Mouse (Mus musculus) heart, embryonic 12.5 days (tissue): Measurements from ENCODE around the gene Cngb1. TPM values are rescaled to one million over a fixed set of nuclear protein-coding genes. Genes with fewer than 3 reads are reported as not detected.

Experiments
- ATAC-seq: fragments of 200-750 bp; cut with Nextera tagmentation; 2 replicates; pipeline ENCODE4 v1.8.0; 2017; ENCODE audit warnings: moderate TSS enrichment, moderate library complexity; ENCODE audit not compliant: insufficient number of reproducible peaks, low FRiP score
- H3K27ac ChIP-seq: fragments of 300-500 bp; sonication (generic); 2 replicates; pipeline ENCODE4 v1.5.1; 2016; ENCODE audit warnings: mild to moderate bottlenecking, moderate library complexity; ENCODE audit not compliant: poor library complexity, severe bottlenecking
- H3K27me3 ChIP-seq: fragments of 300-500 bp; sonication (generic); replicated peaks from 2 replicates; pipeline ENCODE4 v1.6.1; 2016; ENCODE audit warnings: mild to moderate bottlenecking, moderate library complexity
- H3K36me3 ChIP-seq: fragments of 300-500 bp; sonication (generic); 2 replicates; pipeline ENCODE4 v1.6.1; 2016; ENCODE audit warnings: mild to moderate bottlenecking, moderate library complexity
- H3K4me1 ChIP-seq: fragments of 300-500 bp; sonication (generic); replicated peaks from 2 replicates; pipeline ENCODE4 v1.6.1; 2016; ENCODE audit warnings: mild to moderate bottlenecking
- H3K4me2 ChIP-seq: fragments of 300-500 bp; sonication (generic); 2 replicates; pipeline ENCODE4 v1.6.1; 2016; ENCODE audit warnings: mild to moderate bottlenecking, moderate library complexity
- H3K4me3 ChIP-seq: fragments of 300-500 bp; sonication (generic); 2 replicates; pipeline ENCODE4 v1.5.1; 2016; ENCODE audit warnings: mild to moderate bottlenecking
- H3K9ac ChIP-seq: fragments of 300-500 bp; sonication (generic); 2 replicates; pipeline ENCODE4 v1.6.1; 2016; ENCODE audit warnings: mild to moderate bottlenecking, moderate library complexity
- H3K9me3 ChIP-seq: fragments of 300-500 bp; sonication (generic); replicated peaks from 2 replicates; pipeline ENCODE4 v1.6.1; 2016; ENCODE audit warnings: mild to moderate bottlenecking, moderate library complexity
- WGBS: fragments of 180-500 bp; shearing (Covaris S2); methylation state at CpG from one replicate; pipeline ENCODE4 v1.1.7; 2016; 5-methylcytosine and 5-hydroxymethylcytosine counted together
- polyA plus RNA-seq: library from polyadenylated mRNA; unstranded; fragments of >200 nt; fragmentation: Nextera tagmentation; extraction: Ambion mirVana; gene quantifications from 2 replicates; pipeline ENCODE4 v1.2.1, GENCODE M21; 2016

The Cngb1 gene
- polyA plus RNA-seq, 1 experiment from 2014 or later, result 0.26 TPM

DNA sequence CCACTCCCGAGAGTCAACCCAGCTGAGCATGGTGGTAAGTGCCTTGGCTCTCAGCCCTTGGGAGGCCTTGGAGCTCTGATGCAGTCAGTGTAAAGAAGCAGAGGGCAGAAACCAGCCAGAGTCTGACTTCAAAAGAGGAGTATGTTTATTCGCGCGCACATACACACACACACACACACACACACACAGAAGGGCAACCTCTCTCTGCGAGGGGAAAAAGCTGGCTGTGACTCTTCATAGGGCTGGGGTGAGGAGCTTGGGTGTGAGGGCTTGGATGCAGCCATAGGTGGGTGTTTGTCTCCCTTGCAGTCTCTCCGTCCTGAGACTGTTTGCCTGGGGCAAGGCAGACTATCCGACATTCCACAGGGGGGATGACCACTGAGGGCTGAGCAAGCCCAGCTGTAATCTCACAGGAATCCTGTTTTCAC lies 85.8 kb downstream of the Cngb1 start:
- no peak overlapping the region for H3K27ac ChIP-seq
- no peak overlapping the region for H3K9ac ChIP-seq
- peak; percentile 45; the same call in 1 of the 2 replicates for ATAC-seq
- no peaks in the 10 kb centered on the region for H3K36me3 ChIP-seq
- H3K4me3 ChIP-seq, result no peak overlapping the region
- H3K27me3 ChIP-seq, result no peaks in the 10 kb centered on the region
- no peaks in the 10 kb centered on the region for H3K9me3 ChIP-seq
- 37% methylated on average over 7 of the region's 7 CpGs for WGBS
- H3K4me2 ChIP-seq, result no peak overlapping the region
- H3K4me1 ChIP-seq, result peaks cover 9% of the 10 kb centered on the region

DNA sequence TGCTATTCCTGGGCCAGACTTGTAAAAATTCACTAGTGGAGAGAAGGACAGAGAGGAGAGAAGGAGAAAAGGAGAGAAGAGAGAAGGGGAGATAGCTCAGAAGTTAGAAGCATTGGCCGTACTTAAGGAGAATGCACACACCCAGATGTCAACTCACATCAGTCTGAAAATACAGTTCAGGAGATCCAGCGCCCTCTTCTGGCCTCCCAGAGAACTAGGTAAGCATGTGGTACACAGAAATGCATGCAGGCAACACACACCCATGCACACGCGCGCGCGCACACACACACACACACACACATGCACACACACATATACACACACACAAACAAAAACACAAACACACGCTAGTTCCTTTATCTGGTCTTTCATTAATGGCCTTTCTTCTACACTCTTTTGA lies 86.8 kb downstream of the Cngb1 start:
- no peaks in the 10 kb centered on the region for H3K27me3 ChIP-seq
- no peak overlapping the region for H3K9ac ChIP-seq
- H3K4me3 ChIP-seq, result no peak overlapping the region
- ATAC-seq, result no peak
- 89% methylated on average over 8 of the region's 8 CpGs for WGBS
- no peaks in the 10 kb centered on the region for H3K9me3 ChIP-seq
- no peak overlapping the region for H3K4me2 ChIP-seq
- H3K4me1 ChIP-seq, result peaks cover 11% of the 10 kb centered on the region
- H3K27ac ChIP-seq, result no peak overlapping the region
- H3K36me3 ChIP-seq, result no peaks in the 10 kb centered on the region

DNA sequence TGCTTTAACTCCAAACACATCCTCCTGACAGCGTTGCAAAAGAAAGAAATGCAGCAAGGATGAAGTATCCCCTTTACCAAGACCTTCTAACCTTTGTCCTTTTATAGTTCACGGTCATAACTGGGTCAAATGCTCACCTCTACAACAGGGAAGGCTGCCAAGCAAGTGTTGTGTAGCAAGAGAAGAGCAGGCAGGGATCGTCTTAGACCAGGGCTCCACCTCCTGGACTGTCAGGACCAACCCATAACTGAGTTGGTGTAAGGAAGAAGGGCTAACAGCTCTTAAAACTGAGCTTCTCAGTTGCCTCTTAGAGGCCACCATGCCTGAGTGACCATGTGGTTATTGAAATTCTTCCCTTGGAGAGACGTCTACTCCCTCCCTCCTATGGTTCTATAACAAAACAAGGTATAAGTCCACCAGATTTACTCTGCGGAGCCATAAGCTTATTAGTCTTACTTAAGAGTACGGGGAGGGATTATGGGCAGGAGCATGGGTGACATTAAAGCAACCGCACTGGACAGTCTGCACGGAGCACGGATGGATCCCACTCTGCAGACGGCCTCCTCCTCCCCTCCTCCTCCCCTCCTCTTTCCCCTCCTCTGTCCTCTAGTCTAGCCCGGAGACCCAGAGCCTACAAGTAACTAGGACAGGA lies 90.5 kb downstream of the Cngb1 start:
- H3K9me3 ChIP-seq, result no peaks in the 10 kb centered on the region
- H3K4me2 ChIP-seq, result no peak overlapping the region
- H3K36me3 ChIP-seq, result no peaks in the 10 kb centered on the region
- no peak for ATAC-seq
- no peak overlapping the region for H3K9ac ChIP-seq
- H3K4me1 ChIP-seq, result peaks cover 15% of the 10 kb centered on the region
- no peak overlapping the region for H3K27ac ChIP-seq
- 76% methylated on average over 11 of the region's 11 CpGs for WGBS
- no peak overlapping the region for H3K4me3 ChIP-seq
- H3K27me3 ChIP-seq, result no peaks in the 10 kb centered on the region

DNA sequence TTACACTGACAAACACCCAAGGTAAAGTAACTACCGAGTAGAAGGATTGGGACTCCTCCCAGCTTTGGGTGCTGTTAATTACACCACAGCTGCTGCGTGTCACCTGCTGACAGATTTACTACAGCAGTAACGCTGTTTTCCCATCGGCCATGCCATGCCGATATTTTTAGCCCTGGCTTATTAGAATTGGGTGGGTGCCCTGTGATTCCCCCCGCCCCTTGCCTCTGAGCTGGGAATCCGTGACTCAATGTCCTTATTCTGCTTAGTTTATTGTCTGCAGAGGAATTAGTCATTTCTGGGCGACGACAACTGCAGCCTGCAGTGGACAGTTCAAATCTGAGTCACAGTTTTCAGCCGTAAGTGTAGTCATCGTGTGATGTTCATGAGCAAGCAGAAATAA lies 96.5 kb downstream of the Cngb1 start:
- Histone ChIP-seq H3K4me2 (peak overlapping the region; percentile 30), H3K9ac (no peak overlapping the region)

DNA sequence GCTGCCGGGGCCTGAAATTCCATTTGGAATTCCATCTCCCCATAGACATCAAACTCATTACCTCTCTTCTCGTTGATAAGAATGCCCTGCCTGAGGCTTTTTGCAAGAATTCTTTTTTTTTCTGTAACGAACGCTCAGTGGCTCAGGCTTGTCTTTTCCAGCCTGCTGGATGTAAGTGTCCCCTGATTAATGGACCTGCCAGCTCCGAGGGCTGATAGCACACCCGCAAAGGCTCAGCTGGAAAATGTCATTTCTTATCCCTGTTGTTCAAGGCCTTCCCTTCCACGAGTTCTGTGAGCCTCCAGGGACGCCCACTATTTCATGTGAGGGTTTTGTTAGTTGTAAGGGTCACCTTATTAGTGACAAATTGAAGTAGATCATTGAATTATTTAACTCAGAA lies 100.4 kb downstream of the Cngb1 start:
- H3K9me3 ChIP-seq, result no peaks in the 10 kb centered on the region
- H3K27me3 ChIP-seq, result peaks cover 11% of the 10 kb centered on the region; the same call in 1 of the 2 replicates
- ATAC-seq, result no peak
- no peak overlapping the region for H3K27ac ChIP-seq
- no peak overlapping the region for H3K4me2 ChIP-seq
- 9% methylated on average over 8 of the region's 8 CpGs for WGBS
- H3K4me1 ChIP-seq, result peaks cover 32% of the 10 kb centered on the region
- H3K9ac ChIP-seq, result no peak overlapping the region
- no peaks in the 10 kb centered on the region for H3K36me3 ChIP-seq
- H3K4me3 ChIP-seq, result no peak overlapping the region

More for the DNA sequence above, 96.5 kb downstream of the Cngb1 start:
- 0 out of 2 replicates have a peak overlapping the region, but pooled peaks have one; percentile 43 for H3K27ac ChIP-seq
- H3K4me3 ChIP-seq, result no peak overlapping the region
- H3K4me1 ChIP-seq, result peaks cover 32% of the 10 kb centered on the region
- H3K36me3 ChIP-seq, result no peaks in the 10 kb centered on the region
- no peaks in the 10 kb centered on the region for H3K9me3 ChIP-seq
- no peaks in the 10 kb centered on the region for H3K27me3 ChIP-seq
- 34% methylated on average over 11 of the region's 11 CpGs for WGBS
- no peak for ATAC-seq

DNA sequence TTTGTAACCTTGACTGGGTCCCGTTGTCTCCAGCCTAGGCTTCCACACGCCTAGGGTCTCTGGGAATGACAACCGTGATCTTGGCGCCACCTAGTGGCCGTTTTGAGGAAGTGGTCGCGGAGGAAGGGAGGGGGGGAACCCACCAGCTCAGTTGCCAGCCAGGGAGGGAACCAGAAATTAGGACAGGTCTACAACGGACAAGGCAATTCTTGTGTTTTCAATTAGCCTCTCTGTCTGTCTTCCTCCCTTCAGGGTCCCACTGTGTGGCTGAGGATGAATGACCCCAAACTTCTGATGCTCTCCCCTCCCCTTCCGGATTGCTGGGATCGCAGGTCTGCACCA lies 102.4 kb downstream of the Cngb1 start:
- Histone ChIP-seq H3K9ac (no peak overlapping the region), H3K27ac (no peak overlapping the region), H3K9me3 (no peaks in the 10 kb centered on the region), H3K27me3 (peaks cover 11% of the 10 kb centered on the region; the same call in 1 of the 2 replicates), H3K4me1 (peaks cover 16% of the 10 kb centered on the region), H3K4me3 (no peak overlapping the region), H3K4me2 (peak overlapping the region; percentile 33), H3K36me3 (no peaks in the 10 kb centered on the region)
- 19% methylated on average over 10 of the region's 10 CpGs for WGBS
- ATAC-seq, result peak; percentile 71

DNA sequence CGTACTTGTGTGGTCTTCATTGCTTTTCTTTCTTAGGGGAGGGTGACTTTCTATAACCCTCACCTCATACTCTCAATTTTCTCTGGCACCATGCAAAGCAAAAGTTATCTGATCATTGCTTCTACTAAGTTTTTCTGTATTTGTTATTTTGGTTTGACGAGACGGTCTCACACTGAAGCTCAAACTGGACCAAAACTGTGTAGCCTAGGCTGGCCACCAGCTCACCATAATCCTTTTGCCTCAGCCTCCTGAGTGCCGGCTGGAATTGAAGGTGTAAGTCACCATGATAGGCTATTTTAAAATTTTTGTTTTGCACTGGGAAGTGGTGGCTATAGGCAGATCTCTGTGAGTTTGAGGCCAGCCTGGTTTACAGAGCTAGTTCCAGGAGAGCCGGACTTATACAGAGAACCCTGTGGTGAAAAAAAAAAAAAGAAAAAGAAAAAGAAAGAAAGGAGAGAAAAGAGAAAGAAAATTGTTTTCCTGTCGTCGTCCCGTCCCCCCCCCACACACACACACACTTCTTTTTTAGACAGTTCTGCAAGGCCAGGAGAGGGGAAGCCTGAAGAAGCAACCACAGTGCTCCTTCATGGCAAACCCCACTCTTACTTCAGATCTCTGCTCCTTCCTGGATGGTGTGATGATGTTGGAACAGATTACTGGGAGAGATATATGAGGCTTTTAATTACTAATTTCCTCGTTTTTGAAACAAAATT lies 102.9 kb downstream of the Cngb1 start:
- Histone ChIP-seq H3K36me3 (no peaks in the 10 kb centered on the region), H3K27me3 (peaks cover 11% of the 10 kb centered on the region; the same call in 1 of the 2 replicates), H3K27ac (no peak overlapping the region), H3K4me2 (no peak overlapping the region), H3K9ac (no peak overlapping the region), H3K4me3 (no peak overlapping the region), H3K4me1 (peaks cover 16% of the 10 kb centered on the region), H3K9me3 (no peaks in the 10 kb centered on the region)
- no peak for ATAC-seq
- 45% methylated on average over 9 of the region's 9 CpGs for WGBS

DNA sequence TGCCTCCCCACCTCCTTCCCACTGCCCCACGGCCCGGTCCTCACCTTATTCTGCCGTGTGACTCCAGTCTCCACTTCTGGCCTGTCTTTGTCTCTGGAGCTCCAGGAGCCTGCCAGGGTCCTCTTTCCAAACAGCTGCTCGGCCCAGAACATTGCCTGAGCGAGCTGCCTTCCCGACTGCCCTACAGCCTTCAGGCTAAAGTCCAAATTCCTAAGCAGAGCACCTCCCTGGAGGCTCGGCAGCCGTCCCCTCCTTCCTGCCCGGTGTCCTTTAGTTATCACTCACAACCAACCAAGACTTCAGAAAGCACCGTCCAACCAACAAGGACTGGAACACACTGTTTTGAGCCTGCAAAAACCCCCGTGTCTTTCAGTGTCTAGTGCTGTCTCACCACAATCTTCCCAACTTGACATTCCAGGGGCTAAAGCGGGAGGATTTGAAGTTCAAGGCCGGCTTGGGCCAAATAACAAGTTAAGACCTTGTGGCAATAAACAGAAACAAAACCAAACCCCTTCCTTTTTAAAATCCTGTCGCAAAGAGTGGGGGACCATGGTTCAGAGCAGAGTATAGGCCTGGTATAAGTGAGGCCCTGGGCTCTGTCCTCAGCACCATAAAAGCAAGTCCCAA lies 103.6 kb downstream of the Cngb1 start, which contains the start of gene Kifc3:
Kifc3 (minus strand) TSS at position 164 of the 627 bp plus-strand sequence.
- Histone ChIP-seq H3K36me3 (no peaks in the 10 kb centered on the region), H3K4me3 (no peak within 1 kb of the TSS), H3K27me3 (peaks cover 11% of the 10 kb centered on the region; the same call in 1 of the 2 replicates), H3K4me1 (peaks cover 16% of the 10 kb centered on the region), H3K9ac (0 out of 2 replicates have a peak within 1 kb of the TSS, but pooled peaks have one; percentile 48), H3K9me3 (no peaks in the 10 kb centered on the region), H3K4me2 (no peak within 1 kb of the TSS), H3K27ac (no peak within 1 kb of the TSS)
- no peak for ATAC-seq
- WGBS, result 56% methylated on average over 14 of the region's 14 CpGs

DNA sequence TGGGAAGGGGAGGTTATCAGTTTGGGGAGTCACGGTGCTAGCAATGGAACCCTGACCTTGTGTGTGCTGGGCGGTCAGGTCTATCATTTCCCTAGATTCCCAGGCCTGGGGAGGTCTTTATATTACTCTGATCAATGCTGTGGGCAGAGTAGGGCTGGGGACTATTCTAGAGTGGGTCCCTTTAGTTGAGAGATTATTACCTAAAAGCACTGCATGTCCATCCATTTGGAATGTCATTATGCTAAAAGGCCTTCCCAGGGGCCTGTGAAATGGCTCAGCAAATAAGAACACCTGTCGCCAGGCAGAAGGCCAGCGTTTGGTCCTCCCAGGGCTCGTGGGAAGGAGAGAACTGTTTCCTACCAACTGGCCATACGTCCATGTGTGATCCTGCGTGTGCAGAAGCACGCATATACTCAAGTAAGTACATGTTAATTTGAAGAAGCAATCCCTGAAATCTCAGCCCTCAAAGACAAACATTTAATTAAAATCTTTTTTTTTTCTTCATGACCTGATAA lies 104.3 kb downstream of the Cngb1 start:
- Histone ChIP-seq H3K9ac (no peak overlapping the region), H3K27me3 (peaks cover 11% of the 10 kb centered on the region; the same call in 1 of the 2 replicates), H3K4me2 (no peak overlapping the region), H3K4me3 (no peak overlapping the region), H3K36me3 (no peaks in the 10 kb centered on the region), H3K4me1 (peaks cover 16% of the 10 kb centered on the region), H3K9me3 (no peaks in the 10 kb centered on the region), H3K27ac (no peak overlapping the region)
- no peak for ATAC-seq
- 72% methylated on average over 8 of the region's 8 CpGs for WGBS

DNA sequence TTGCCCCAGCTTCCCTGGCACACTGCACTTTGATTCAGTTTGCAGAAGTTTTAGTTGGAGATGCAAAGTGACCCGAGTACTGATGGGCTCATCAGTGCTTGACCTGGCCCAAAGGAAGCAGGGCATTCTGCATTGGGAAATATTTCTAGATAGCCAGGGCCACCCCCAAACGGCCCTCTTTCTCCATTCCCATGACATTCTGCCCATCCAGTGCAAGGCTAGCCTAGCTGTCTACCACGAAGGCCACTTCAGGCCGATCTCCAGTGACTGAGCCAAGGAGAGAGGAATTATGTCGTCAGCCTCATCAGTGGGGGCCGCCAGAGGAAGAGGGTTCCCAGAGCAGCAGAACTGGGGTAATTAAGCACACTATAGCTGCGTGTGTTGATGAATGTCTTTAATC lies 104.9 kb downstream of the Cngb1 start:
- no peaks in the 10 kb centered on the region for H3K9me3 ChIP-seq
- H3K4me2 ChIP-seq, result no peak overlapping the region
- H3K4me3 ChIP-seq, result no peak overlapping the region
- ATAC-seq, result no peak
- 63% methylated on average over 7 of the region's 7 CpGs for WGBS
- H3K36me3 ChIP-seq, result no peaks in the 10 kb centered on the region
- no peak overlapping the region for H3K9ac ChIP-seq
- peaks cover 16% of the 10 kb centered on the region for H3K4me1 ChIP-seq
- H3K27me3 ChIP-seq, result peaks cover 11% of the 10 kb centered on the region; the same call in 1 of the 2 replicates
- H3K27ac ChIP-seq, result no peak overlapping the region

DNA sequence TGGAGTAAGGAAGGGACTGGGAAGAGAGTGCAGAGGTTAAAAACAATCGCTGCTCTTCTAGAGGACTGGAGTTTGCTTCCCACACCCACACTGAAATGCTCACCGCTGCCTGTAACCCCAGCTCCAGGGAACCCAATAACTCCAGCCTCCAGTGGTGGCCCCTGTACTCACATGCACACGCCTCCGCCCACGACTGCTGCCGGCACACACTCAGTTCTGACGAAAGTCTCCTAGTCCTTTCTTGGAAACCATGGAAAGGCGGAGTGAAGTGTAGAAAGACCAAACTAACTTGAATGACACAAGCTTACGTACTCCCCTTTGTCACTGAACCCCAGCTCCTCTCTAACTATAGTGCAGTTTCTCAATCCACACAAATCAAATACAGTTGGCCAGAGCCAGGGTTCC lies 106.4 kb downstream of the Cngb1 start:
- H3K27me3 ChIP-seq, result peaks cover 11% of the 10 kb centered on the region; the same call in 1 of the 2 replicates
- no peak overlapping the region for H3K27ac ChIP-seq
- 74% methylated on average over 9 of the region's 9 CpGs for WGBS
- H3K4me3 ChIP-seq, result no peak overlapping the region
- peaks cover 7% of the 10 kb centered on the region for H3K4me1 ChIP-seq
- no peak for ATAC-seq
- no peak overlapping the region for H3K9ac ChIP-seq
- no peaks in the 10 kb centered on the region for H3K9me3 ChIP-seq
- no peaks in the 10 kb centered on the region for H3K36me3 ChIP-seq
- no peak overlapping the region for H3K4me2 ChIP-seq
